Mouse (Mus musculus): ENCODE data around the gene Gpr156.
"Not testable (repeated sequence)": the region's sequence is repeated elsewhere in the genome, so short reads cannot be mapped to it uniquely, and the experiment has no call there.

Gene Gpr156

GRCm38 (mm10) chr16:38001766-38002165 lies 85.5 kb downstream of the Gpr156 start:
- no peak for DNase-seq (ENCODE audit: low spot score)

GRCm38 (mm10) chr16:38002485-38002884 lies 86.2 kb downstream of the Gpr156 start:
- peak; percentile 31 for DNase-seq (ENCODE audit: low spot score)

GRCm38 (mm10) chr16:38004486-38005020 lies 88.3 kb downstream of the Gpr156 start:
- no peak for DNase-seq (ENCODE audit: low spot score)

GRCm38 (mm10) chr16:38005471-38005870 lies 89.2 kb downstream of the Gpr156 start:
- no peak for DNase-seq (ENCODE audit: low spot score)

GRCm38 (mm10) chr16:38008371-38008770 lies 92.1 kb downstream of the Gpr156 start:
- DNase-seq (ENCODE audit: low spot score), result no peak

GRCm38 (mm10) chr16:38009041-38009825 lies 92.9 kb downstream of the Gpr156 start:
- no peak for DNase-seq (ENCODE audit: low spot score)

- no peak for DNase-seq (ENCODE audit: low spot score)
Measured at GRCm38 (mm10) chr16:38011486-38011885, 95.2 kb downstream of the Gpr156 start.

- DNase-seq (ENCODE audit: low spot score), result peak; percentile 83
Measured at GRCm38 (mm10) chr16:38012382-38012781, 96.1 kb downstream of the Gpr156 start.

- no peak for DNase-seq (ENCODE audit: low spot score)
Measured at GRCm38 (mm10) chr16:38012891-38013290, 96.6 kb downstream of the Gpr156 start.

GRCm38 (mm10) chr16:38014951-38015350 lies 98.7 kb downstream of the Gpr156 start:
- DNase-seq (ENCODE audit: low spot score), result no peak

GRCm38 (mm10) chr16:38016928-38017524 lies 100.7 kb downstream of the Gpr156 start:
- DNase-seq (ENCODE audit: low spot score), result no peak

GRCm38 (mm10) chr16:38017958-38018376 lies 101.7 kb downstream of the Gpr156 start:
- DNase-seq (ENCODE audit: low spot score), result no peak

GRCm38 (mm10) chr16:38032644-38033043 lies 116.3 kb downstream of the Gpr156 start:
- DNase-seq (ENCODE audit: low spot score), result no peak

- DNase-seq (ENCODE audit: low spot score), result no peak
Measured at GRCm38 (mm10) chr16:38033071-38033470, 116.8 kb downstream of the Gpr156 start.

GRCm38 (mm10) chr16:38038101-38038500 lies 121.8 kb downstream of the Gpr156 start:
- DNase-seq (ENCODE audit: low spot score), result not testable (repeated sequence)

GRCm38 (mm10) chr16:38042160-38042559 lies 125.9 kb downstream of the Gpr156 start:
- DNase-seq (ENCODE audit: low spot score), result no peak

GRCm38 (mm10) chr16:38044551-38044950 lies 128.3 kb downstream of the Gpr156 start:
- no peak for DNase-seq (ENCODE audit: low spot score)

GRCm38 (mm10) chr16:38047781-38048558 lies 131.7 kb downstream of the Gpr156 start:
- no peak for DNase-seq (ENCODE audit: low spot score)

Measured in urinary bladder, postnatal 14 days (tissue).